Mouse (Mus musculus) heart, postnatal 0 days (tissue): ENCODE measurements around the gene Cfap43. TPM values are rescaled to one million over a fixed set of nuclear protein-coding genes. Genes with fewer than 3 reads are reported as not detected.

Experiments used
- ATAC-seq: fragments of 200-750 bp; cut with Nextera tagmentation; 2 replicates; pipeline ENCODE4 v1.8.0; 2017; ENCODE audit warnings: low read depth, moderate number of reproducible peaks, moderate library complexity; ENCODE audit not compliant: insufficient read depth
- DNase-seq: peaks from one replicate; pipeline ENCODE4 v3.0.0-alpha.2; 2016; ENCODE audit warnings: low spot score
- H3K27ac ChIP-seq: fragments of 300-500 bp; sonication (generic); 2 replicates; pipeline ENCODE4 v1.5.1; 2014; ENCODE audit warnings: low read depth, mild to moderate bottlenecking
- H3K27me3 ChIP-seq: fragments of 300-500 bp; sonication (generic); 2 replicates; pipeline ENCODE4 v1.6.1; 2014; ENCODE audit warnings: low read length, mixed read lengths; ENCODE audit not compliant: control insufficient read depth, insufficient read depth
- H3K36me3 ChIP-seq: fragments of 300-500 bp; sonication (generic); replicated peaks from 2 replicates; pipeline ENCODE4 v1.6.1; 2014; ENCODE audit warnings: low read length, mixed read lengths; ENCODE audit not compliant: control insufficient read depth, insufficient read depth
- H3K4me1 ChIP-seq: fragments of 300-500 bp; sonication (generic); 2 replicates; pipeline ENCODE4 v1.6.1; 2014; ENCODE audit warnings: antibody characterized with exemption; ENCODE audit not compliant: control insufficient read depth, insufficient read depth
- H3K4me2 ChIP-seq: fragments of 300-500 bp; sonication (generic); 2 replicates; pipeline ENCODE4 v1.6.1; 2014; ENCODE audit warnings: low read depth, mild to moderate bottlenecking, low read length, moderate library complexity
- H3K4me3 ChIP-seq: fragments of 300-500 bp; sonication (generic); 2 replicates; pipeline ENCODE4 v1.5.1; 2014; ENCODE audit warnings: low read depth, low read length
- H3K9ac ChIP-seq: fragments of 300-500 bp; sonication (generic); replicated peaks from 2 replicates; pipeline ENCODE4 v1.6.1; 2014; ENCODE audit warnings: low read depth, low read length, mixed read lengths
- H3K9me3 ChIP-seq: fragments of 300-500 bp; sonication (generic); replicated peaks from 2 replicates; pipeline ENCODE4 v1.6.1; 2016; ENCODE audit warnings: low read length; ENCODE audit not compliant: control insufficient read depth
- CTCF ChIP-seq: IDR thresholded peaks from 2 replicates; pipeline ENCODE4 v1.5.1; 2016; ENCODE audit warnings: antibody characterized with exemption, control low read depth, low read depth
- EP300 ChIP-seq: IDR thresholded peaks from 2 replicates; pipeline ENCODE4 v1.6.1; 2016; ENCODE audit warnings: antibody characterized with exemption, low read depth
- WGBS: fragments of 180-500 bp; shearing (Covaris S2); extraction: QIAGEN DNeasy Blood & Tissue Kit; methylation state at CpG from one replicate; pipeline ENCODE4 v1.1.7; 2014; 5-methylcytosine and 5-hydroxymethylcytosine counted together
- polyA plus RNA-seq: library from polyadenylated mRNA; unstranded; fragments of >200 nt; fragmentation: Nextera tagmentation; extraction: Ambion mirVana; gene quantifications from 2 replicates; pipeline ENCODE4 v1.2.1, GENCODE M21; 2015
- total RNA-seq: library from RNA; depleted of rRNA; stranded (reverse); fragments of >200 nt; gene quantifications from 2 replicates; pipeline ENCODE4 v1.2.3, GENCODE M21; 2014; ENCODE audit warnings: low replicate concordance

Cfap43 gene
- total and polyA plus RNA-seq, 2 experiments from 2014 or later = 0.08 to 0.15 TPM

DNA sequence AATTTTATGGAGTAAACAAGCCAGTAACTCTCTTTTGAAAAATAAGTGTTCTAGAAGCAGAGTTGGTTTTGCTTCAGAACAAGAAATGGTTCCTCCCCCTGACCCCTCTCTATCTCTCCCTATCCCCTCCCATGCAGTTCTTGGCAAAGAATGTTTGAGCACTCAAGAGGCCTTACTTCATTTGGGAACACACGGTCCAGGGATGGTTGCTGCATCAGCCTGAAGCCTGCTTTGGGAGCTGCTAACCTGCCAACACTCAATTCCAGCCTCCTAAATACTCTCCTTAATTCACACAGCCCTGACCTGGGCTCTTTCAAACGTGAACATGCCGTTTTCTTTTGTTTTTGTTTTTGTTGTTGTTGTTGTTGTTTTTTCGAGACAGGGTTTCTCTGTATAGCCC lies 194.2 kb downstream of the Cfap43 start:
- 59% methylated on average over 4 of the region's 4 CpGs for WGBS
- DNase-seq = no peak
- Histone ChIP-seq H3K4me2 (no peak overlapping the region), H3K36me3 (no peaks in the 10 kb centered on the region), H3K27ac (no peak overlapping the region), H3K9me3 (no peaks in the 10 kb centered on the region), H3K27me3 (no peaks in the 10 kb centered on the region), H3K9ac (no peak overlapping the region), H3K4me1 (0 out of 2 replicates have a peak, but pooled peaks cover 4% of the 10 kb centered on the region), H3K4me3 (no peak overlapping the region)
- no peak for TF ChIP-seq EP300
- 0 out of 2 replicates have a peak, but pooled peaks have one; percentile 51 for ATAC-seq

DNA sequence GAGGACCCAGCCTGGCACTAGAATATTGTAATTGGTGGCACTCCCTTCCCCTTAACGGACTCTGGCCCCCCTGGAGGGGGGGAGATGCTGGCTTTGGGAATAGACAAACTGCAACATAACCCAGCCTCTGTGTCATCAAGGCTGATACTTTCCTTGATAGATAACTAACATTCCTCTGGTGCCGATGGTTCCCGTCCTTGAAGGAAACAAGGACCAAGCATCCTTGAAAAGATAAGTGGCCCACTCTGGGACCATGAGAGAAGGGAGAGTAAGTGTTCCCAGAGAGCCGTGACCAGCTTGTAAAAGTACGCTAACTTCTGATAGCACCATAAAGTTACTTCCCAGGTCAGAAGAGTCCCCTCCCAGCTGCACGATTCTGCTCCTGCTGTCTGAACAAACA lies 196.6 kb downstream of the Cfap43 start:
- DNase-seq (no peak), ATAC-seq (no peak)
- Histone ChIP-seq H3K27ac (no peak overlapping the region), H3K9ac (no peak overlapping the region), H3K9me3 (no peaks in the 10 kb centered on the region), H3K4me3 (no peak overlapping the region), H3K27me3 (no peaks in the 10 kb centered on the region), H3K4me1 (0 out of 2 replicates have a peak, but pooled peaks cover 4% of the 10 kb centered on the region), H3K4me2 (no peak overlapping the region), H3K36me3 (no peaks in the 10 kb centered on the region)
- no peak for TF ChIP-seq EP300
- no peak for TF ChIP-seq CTCF
- 21% methylated on average over 6 of the region's 6 CpGs for WGBS

DNA sequence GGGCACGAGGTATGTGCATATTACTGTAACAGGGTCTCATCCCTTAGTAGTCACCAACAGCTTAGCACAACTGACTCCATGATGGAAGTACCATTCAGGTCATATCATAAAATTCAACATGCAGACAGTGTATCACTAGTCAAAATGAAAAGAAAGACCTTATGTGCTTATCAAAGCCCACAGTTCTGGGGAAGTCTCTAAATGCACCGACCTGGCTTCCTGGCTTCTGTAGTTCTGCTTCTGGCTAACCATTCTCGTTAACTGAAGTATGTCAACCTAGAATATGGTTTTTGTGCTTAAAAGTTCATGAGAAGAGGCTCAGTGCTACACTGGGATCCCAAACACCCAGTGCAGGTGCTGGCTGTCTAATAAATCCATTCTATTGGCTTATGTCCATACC lies 199.9 kb downstream of the Cfap43 start:
- Histone ChIP-seq H3K4me2 (no peak overlapping the region), H3K27me3 (no peaks in the 10 kb centered on the region), H3K4me1 (no peaks in the 10 kb centered on the region), H3K9ac (no peak overlapping the region), H3K36me3 (no peaks in the 10 kb centered on the region), H3K9me3 (0 out of 2 replicates have a peak, but pooled peaks cover 4% of the 10 kb centered on the region), H3K4me3 (no peak overlapping the region), H3K27ac (no peak overlapping the region)
- ATAC-seq (no peak), DNase-seq (no peak)
- WGBS = 78% methylated on average over 3 of the region's 3 CpGs
- TF ChIP-seq EP300 (no peak), CTCF (no peak)

DNA sequence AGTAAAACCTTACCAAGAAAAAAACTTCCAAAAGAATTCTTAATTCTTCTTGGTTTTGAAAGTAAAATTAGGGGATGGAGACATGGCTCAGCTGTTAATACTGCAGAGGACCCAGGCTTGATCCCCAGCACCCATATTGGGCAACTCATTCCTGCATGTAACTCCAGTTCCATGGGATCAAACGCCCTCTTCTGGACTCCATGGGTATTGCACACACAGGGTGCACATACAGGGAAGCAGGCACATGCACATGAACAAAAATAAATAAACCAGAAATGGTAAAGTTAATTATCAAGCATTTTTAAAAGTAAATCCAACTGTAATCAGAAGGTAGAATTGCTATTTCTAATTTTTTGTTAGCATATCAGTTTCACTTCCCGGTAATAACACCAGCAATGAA lies 202.9 kb downstream of the Cfap43 start:
- WGBS = 55% methylated on average over 2 of the region's 2 CpGs
- no peak overlapping the region for H3K9ac ChIP-seq
- no peaks in the 10 kb centered on the region for H3K27me3 ChIP-seq
- H3K36me3 ChIP-seq = no peaks in the 10 kb centered on the region
- TF ChIP-seq EP300 (no peak), CTCF (no peak)
- ATAC-seq (no peak), DNase-seq (no peak)
- no peak overlapping the region for H3K4me3 ChIP-seq
- no peak overlapping the region for H3K4me2 ChIP-seq
- H3K9me3 ChIP-seq = 0 out of 2 replicates have a peak, but pooled peaks cover 4% of the 10 kb centered on the region
- no peak overlapping the region for H3K27ac ChIP-seq
- H3K4me1 ChIP-seq = no peaks in the 10 kb centered on the region

DNA sequence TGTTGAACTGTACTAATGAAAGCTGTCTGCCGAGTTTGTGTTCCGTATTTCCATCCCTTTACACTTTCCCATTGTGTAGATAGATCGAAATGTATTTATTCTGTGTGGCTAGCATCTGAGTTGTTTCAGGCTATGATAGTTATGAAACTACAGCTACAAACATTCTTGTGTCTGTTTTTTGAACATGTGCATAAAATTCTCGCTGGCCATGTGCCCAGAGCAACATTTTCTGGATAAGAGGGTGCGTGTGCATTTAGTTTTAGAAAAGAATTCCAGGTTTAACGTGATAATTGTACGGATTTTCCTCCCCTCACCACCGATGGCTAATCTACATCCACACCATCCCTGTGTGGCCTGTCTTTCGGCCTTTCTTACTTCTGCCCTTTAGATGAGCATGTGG lies 205.6 kb downstream of the Cfap43 start:
- Histone ChIP-seq H3K9me3 (0 out of 2 replicates have a peak, but pooled peaks cover 4% of the 10 kb centered on the region), H3K27me3 (no peaks in the 10 kb centered on the region), H3K4me2 (no peak overlapping the region), H3K4me3 (no peak overlapping the region), H3K9ac (no peak overlapping the region), H3K36me3 (no peaks in the 10 kb centered on the region), H3K27ac (no peak overlapping the region), H3K4me1 (no peaks in the 10 kb centered on the region)
- no peak for ATAC-seq
- no peak for DNase-seq
- TF ChIP-seq EP300 = no peak
- no peak for TF ChIP-seq CTCF
- WGBS = 62% methylated on average over 9 of the region's 9 CpGs

DNA sequence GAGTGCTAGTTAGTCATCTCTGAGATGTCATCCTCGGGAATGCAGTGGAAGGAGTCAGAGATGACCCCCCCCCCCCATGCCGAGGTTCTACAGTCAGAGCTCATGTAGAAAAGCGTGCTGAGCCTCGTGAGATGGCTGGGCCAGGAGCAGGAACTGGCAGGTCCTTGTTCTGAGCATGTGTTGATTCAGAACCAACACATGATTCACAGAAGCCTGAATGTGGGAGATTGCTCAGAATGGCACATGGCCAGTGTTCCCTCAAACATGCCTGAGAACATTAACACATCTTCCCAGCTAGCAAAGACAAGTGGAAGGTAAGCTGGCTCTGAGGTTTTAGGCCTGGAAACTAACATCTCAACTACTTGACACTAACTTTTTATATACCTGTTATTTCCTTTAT lies 208.7 kb downstream of the Cfap43 start:
- ATAC-seq = no peak
- WGBS = 78% methylated on average over 4 of the region's 4 CpGs
- TF ChIP-seq EP300 = no peak
- no peak for TF ChIP-seq CTCF
- Histone ChIP-seq H3K4me2 (no peak overlapping the region), H3K36me3 (no peaks in the 10 kb centered on the region), H3K4me1 (no peaks in the 10 kb centered on the region), H3K4me3 (no peak overlapping the region), H3K27ac (no peak overlapping the region), H3K9ac (no peak overlapping the region), H3K27me3 (no peaks in the 10 kb centered on the region), H3K9me3 (no peaks in the 10 kb centered on the region)
- DNase-seq = no peak
